Mouse (Mus musculus) heart, postnatal 10 days (tissue): ENCODE data around the gene Olfr223. TPM values are rescaled to one million over a fixed set of nuclear protein-coding genes. Genes with fewer than 3 reads are reported as not detected.
"Not testable (repeated sequence)": the region's sequence is repeated elsewhere in the genome, so short reads cannot be mapped to it uniquely, and the experiment has no call there.

Experiments
- DNase-seq, 2 experiments: peaks; one replicate each; pipeline ENCODE4 v3.0.0; 2021
- intact Hi-C: fragments of 180-260 bp; cut with DNase I; formaldehyde crosslinking; loops from one replicate; pipeline ENCODE4 v1.15.1; 2025
- total RNA-seq, 2 experiments: library from RNA; stranded (reverse); gene quantifications; 2 replicates each; pipeline ENCODE4 v1.2.3; 2021

Gene Olfr223
- not detected for total RNA-seq

GRCm38 (mm10) chr11:59593189-59593588, at the start of gene Olfr223:
Olfr223 (minus strand) TSS chr11:59593289.
- DNase-seq, result no peak
- intact Hi-C loops, result no loop called here

- intact Hi-C loops, result loop anchor here (5.0 kb wide), 1 partner anchor 105 kb away; no protein-coding TSS in a partner anchor
These were observed 49.3 kb upstream of the Olfr223 start for GRCm38 (mm10) chr11:59642420-59642819.

GRCm38 (mm10) chr11:59641227-59641626, 48.1 kb upstream of the Olfr223 start:
- DNase-seq, result peak; percentile 24 to 39
- intact Hi-C loops, result loop anchor here (5.0 kb wide), 1 partner anchor 106 kb away; no protein-coding TSS in a partner anchor

More at GRCm38 (mm10) chr11:59642420-59642819, 49.3 kb upstream of the Olfr223 start:
- DNase-seq, result no peak

GRCm38 (mm10) chr11:59639957-59640643, 47.0 kb upstream of the Olfr223 start:
- DNase-seq, result peak in 1 of 2 experiments; percentile 29
- intact Hi-C loops, result loop anchor here (5.0 kb wide), 1 partner anchor 107 kb away; no protein-coding TSS in a partner anchor

GRCm38 (mm10) chr11:59636695-59637414, 43.8 kb upstream of the Olfr223 start:
- intact Hi-C loops, result no loop called here
- DNase-seq, result no peak

GRCm38 (mm10) chr11:59635821-59636694, 43.0 kb upstream of the Olfr223 start:
- peak; percentile 45 to 53 for DNase-seq
- intact Hi-C loops, result no loop called here

GRCm38 (mm10) chr11:59635251-59635795, 42.2 kb upstream of the Olfr223 start:
- peak; percentile 41 to 43 for DNase-seq
- intact Hi-C loops, result no loop called here

- intact Hi-C loops, result loop anchor here (5.0 kb wide), 1 partner anchor 98 kb away; no protein-coding TSS in a partner anchor
- DNase-seq, result no peak
These were observed 41.0 kb upstream of the Olfr223 start for GRCm38 (mm10) chr11:59634001-59634660.

- DNase-seq, result peak; percentile 38 to 72
- intact Hi-C loops, result loop anchor here (5.0 kb wide), 1 partner anchor 99 kb away; no protein-coding TSS in a partner anchor
These were observed 39.9 kb upstream of the Olfr223 start for GRCm38 (mm10) chr11:59633037-59633436.

- intact Hi-C loops, result loop anchor here (5.0 kb wide), 1 partner anchor 100 kb away; no protein-coding TSS in a partner anchor
- no peak for DNase-seq
These were observed 38.9 kb upstream of the Olfr223 start for GRCm38 (mm10) chr11:59631980-59632379.

- intact Hi-C loops, result loop anchor here (5.0 kb wide), 1 partner anchor 102 kb away; no protein-coding TSS in a partner anchor
- peak; percentile 48 to 58 for DNase-seq
These were observed 36.8 kb upstream of the Olfr223 start for GRCm38 (mm10) chr11:59629871-59630270.

- no peak for DNase-seq
- intact Hi-C loops, result no loop called here
These were observed 35.1 kb upstream of the Olfr223 start for GRCm38 (mm10) chr11:59628177-59628576.

GRCm38 (mm10) chr11:59626192-59626591, 33.1 kb upstream of the Olfr223 start:
- no peak for DNase-seq
- intact Hi-C loops, result no loop called here

GRCm38 (mm10) chr11:59624017-59624630, 31.0 kb upstream of the Olfr223 start:
- intact Hi-C loops, result loop anchor here (1.0 kb wide), 1 partner anchor 122 kb away; no protein-coding TSS in a partner anchor
- peak; percentile 77 to 81 for DNase-seq

GRCm38 (mm10) chr11:59622214-59622613, 29.1 kb upstream of the Olfr223 start:
- no peak for DNase-seq
- intact Hi-C loops, result no loop called here

GRCm38 (mm10) chr11:59616986-59617385, 23.9 kb upstream of the Olfr223 start:
- intact Hi-C loops, DNase-seq: not testable (repeated sequence)

GRCm38 (mm10) chr11:59614120-59614519, 21.0 kb upstream of the Olfr223 start:
- intact Hi-C loops, result loop anchor here (1.0 kb wide), 1 partner anchor 89 kb away; no protein-coding TSS in a partner anchor
- peak; percentile 50 to 68 for DNase-seq

GRCm38 (mm10) chr11:59611646-59612045, 18.6 kb upstream of the Olfr223 start:
- intact Hi-C loops, result no loop called here
- DNase-seq, result no peak

- DNase-seq, result no peak
- intact Hi-C loops, result no loop called here
These were observed 9.2 kb upstream of the Olfr223 start for GRCm38 (mm10) chr11:59602287-59602686.
